ENCODE assay signal across 8 mouse cellular contexts in genomic region chr7:109617838-109618237, GRCm38 (mm10).
DNase-seq lines count a peak whose midpoint lies in the region.

No protein-coding gene starts in this region.

- DNase-seq in adrenal gland, postnatal 25 days = peak; percentile 41
- no peak for DNase-seq in adrenal gland, postnatal 4 days (ENCODE audit: low spot score in 2 of 2)
- peak; percentile 47 for DNase-seq in 3134 (ENCODE audit: extremely low read depth, insufficient read length, low spot score)
- DNase-seq in cerebellum, adult 9-10 months = peak; percentile 97
- DNase-seq in heart, adult 9 months (ENCODE audit: low spot score in 2 of 2) = peak; percentile 55 to 78
- DNase-seq in right cerebral cortex, postnatal 4 days = no peak
- no peak for DNase-seq in left cerebral cortex, postnatal 14 days (ENCODE audit: low spot score in 2 of 2)
- no peak for DNase-seq in urinary bladder, postnatal 14 days (ENCODE audit: low spot score)

- intact Hi-C loops in left cerebral cortex, postnatal 14 days (cut with DNase I) = loop anchor here (5.0 kb wide), 2 partner anchors 41 to 91 kb away; no protein-coding TSS in a partner anchor

Comparison
In these comparisons a context has a peak if more than half of its experiments do, and no peak if none do; other contexts are left out.
1. DNase-seq: peak in adrenal gland, postnatal 25 days (single experiment), 3134 (single experiment), cerebellum, adult 9-10 months (single experiment) and heart, adult 9 months (2 of 2); none in adrenal gland, postnatal 4 days (0 of 2), right cerebral cortex, postnatal 4 days (single experiment), left cerebral cortex, postnatal 14 days (0 of 2) and urinary bladder, postnatal 14 days (single experiment).